Mouse (Mus musculus) right cerebral cortex, postnatal 10 days (tissue): ENCODE results near the gene Evl.
A peak's percentile ranks its signal among the peaks of the same experiment; 100 is the strongest.
"Not testable (repeated sequence)": the region's sequence is repeated elsewhere in the genome, so short reads cannot be mapped to it uniquely, and the experiment has no call there.

Experiments
- DNase-seq, 2 experiments: peaks; one replicate each; pipeline ENCODE4 v3.0.0; 2021; ENCODE audit warnings: low spot score in 2 of 2

The Evl gene

GRCm38 (mm10) chr12:108554120-108554841, at the start of gene Evl:
TSS of gene Evl (plus strand) at chr12:108554720.
- peak; percentile 93 for DNase-seq

GRCm38 (mm10) chr12:108505846-108506245, 48.7 kb upstream of the Evl start:
- DNase-seq, result no peak

GRCm38 (mm10) chr12:108507046-108507445, 47.5 kb upstream of the Evl start:
- DNase-seq, result not testable (repeated sequence)

DNA sequence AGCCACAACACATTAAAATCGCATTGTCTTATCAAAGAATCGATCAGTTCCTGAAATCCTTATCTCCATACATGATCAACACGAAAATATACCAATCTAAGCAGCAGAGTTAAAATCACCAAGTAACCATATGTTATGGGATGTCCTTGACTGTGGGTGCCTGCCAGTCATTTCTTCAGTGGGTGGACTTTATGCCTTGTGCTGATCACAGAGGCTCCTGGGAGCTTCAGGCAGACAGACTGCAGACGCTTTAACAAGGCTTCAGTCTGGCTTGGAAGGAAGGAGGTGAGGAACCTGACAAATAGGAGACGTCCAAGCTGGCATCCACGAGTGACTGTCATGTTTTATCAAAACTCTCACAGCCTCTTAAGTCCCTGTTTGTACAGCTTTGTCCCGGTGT, 43.9 kb upstream of the Evl start:
- no peak for DNase-seq

GRCm38 (mm10) chr12:108511009-108511408, 43.5 kb upstream of the Evl start:
- DNase-seq, result peak in 1 of 2 experiments; percentile 62

GRCm38 (mm10) chr12:108515464-108515863, 39.1 kb upstream of the Evl start:
- DNase-seq, result no peak

DNA sequence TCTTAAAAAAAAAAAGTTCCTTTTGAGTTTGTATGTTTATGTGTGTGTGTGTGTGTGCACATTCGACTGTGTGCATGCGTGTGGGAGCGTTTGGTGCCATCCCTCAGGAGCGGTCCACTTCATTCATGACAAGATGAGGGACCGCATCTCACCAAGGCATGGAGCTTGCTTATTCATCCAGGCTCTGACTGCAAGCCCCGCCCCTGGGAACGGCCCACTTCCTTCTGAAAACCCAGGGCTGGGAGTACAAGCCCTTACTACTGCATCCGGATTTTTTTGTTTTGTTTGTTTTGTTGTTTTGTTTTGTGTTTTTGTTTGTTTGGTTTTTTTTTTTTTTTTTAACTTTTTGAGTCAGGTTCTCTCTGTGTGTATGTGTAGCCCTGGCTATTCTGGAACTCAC, 35.1 kb upstream of the Evl start:
- no peak for DNase-seq

- DNase-seq, result peak in 1 of 2 experiments; percentile 68
Measured at GRCm38 (mm10) chr12:108529214-108529613, 25.3 kb upstream of the Evl start.

GRCm38 (mm10) chr12:108534484-108534883, 20.0 kb upstream of the Evl start:
- DNase-seq, result no peak

DNA sequence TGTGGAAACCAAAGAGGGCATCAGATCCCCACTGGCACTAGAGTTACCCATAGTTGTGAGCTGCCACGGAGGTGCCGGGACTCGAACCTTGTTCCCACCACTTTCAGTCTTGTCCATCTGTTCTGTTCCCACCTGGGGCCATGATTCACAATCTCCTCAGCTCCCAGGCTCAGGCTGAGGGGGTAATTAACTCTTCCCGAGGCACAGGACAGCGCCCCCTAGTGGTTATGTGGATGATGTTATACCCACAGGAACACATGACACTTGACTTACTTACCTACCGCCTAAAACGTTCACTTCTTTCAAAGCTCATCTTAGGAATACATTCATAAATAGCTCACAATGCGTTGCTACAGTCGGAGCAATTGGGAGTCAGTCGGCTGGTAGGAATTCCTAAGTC, 18.1 kb upstream of the Evl start:
- DNase-seq, result peak in 1 of 2 experiments; percentile 34

GRCm38 (mm10) chr12:108541088-108541487, 13.4 kb upstream of the Evl start:
- DNase-seq, result peak; percentile 67 to 75

GRCm38 (mm10) chr12:108546508-108547153, 7.9 kb upstream of the Evl start:
- peak in 1 of 2 experiments; percentile 26 for DNase-seq

DNA sequence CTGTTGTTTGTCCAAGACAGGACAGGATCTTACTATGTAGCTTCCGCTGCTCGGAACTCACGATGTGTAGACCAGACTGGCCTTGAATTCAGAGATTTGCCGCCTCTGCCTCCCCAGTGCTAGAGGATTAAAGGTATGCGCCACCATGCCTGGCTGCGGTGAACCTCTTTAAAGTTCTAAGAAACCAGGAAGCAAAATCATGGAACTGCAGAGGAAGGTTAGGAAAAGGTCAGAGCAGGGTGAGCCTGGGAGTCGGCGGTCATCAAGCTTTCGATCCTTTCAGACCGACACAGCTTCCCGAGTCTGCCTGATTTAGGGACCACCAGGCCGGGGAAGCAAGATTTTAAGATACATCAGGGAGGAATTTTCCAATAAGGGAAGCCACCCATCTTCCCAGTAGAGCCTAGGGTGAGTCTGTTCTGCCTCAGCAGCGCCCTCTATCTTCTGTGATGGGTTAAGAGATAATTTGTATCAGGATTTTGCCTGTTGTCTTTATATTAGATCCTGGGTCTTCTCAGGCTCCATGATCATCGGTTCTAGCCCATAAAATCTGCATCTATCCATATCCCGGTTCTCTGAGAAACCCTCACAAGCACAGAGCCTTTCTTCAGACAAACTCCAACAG, 7.2 kb upstream of the Evl start:
- peak in 1 of 2 experiments; percentile 17 for DNase-seq

DNA sequence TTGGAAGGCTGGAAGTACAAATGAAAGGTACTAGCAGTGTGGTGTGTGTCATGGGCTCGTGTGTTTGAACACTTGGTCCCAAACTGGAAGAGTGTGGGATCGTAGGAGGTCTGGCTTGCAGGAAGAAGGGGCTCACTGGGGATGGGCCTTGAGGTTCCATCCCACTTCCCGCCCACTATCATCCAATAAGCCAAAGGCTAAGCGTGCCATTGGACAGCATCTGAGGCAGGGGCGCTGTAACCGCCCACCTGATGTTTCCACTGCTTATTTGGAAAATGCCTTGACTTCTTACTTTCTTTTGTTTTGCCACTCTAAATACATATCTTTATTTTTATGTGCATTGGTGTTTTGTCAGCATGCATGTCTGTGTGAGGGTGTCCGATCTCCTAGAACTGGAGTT, 2.8 kb upstream of the Evl start:
- peak in 1 of 2 experiments; percentile 15 for DNase-seq

DNA sequence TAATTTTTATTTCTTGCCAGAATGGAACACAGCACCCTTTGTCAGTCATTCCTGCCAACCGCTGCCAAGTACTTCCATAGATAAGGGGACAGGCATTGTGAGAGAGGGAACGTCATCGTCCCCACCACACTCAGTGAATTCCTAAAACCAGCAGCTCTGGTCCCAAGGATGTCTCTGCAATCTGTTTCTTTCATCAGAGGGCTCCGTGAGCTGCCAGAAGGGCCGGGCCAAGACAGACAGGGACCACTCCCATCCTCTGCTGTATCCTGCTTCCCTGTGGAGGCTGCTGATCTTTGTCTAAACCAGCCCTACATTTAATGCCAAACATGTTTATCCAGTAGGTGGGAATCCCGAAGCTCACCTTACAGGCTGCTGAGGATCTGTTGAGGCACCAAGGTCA, 1.4 kb upstream of the Evl start:
- peak in 1 of 2 experiments; percentile 18 for DNase-seq

DNA sequence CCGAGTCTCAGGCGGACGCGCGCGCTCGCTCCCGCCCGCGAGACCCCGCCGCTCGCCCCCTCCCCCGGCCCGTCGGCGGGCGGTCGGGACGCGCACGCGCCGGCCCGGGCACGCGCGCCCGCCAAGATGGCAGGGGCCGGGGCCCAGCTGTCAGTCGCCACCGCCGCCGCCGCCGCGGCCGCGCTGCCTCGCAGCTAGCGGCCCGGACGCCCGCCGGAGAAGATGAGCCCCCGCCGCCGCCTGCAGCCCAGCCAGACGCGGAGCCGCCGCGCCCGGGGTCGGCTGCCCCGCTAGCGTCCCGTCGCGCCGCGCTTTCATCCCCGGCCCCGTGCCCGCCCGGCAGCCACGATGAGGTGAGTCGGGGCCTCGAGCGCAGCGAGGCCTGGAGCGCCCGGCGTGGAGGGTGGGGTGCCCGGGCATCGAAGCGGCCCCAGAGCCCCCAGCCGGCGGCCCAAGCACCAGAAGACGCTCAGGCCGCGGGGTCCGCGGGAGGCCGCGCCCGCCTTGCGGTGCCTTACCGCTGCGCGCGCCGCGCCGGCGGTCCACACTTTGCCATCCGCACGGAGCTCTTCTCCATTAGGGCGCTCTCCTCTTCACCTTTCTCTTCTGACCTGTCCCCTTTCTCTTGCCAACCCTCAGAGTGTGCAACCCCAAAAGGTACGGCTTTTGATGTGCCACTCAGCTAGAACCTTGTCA, 489 bp downstream of the Evl start:
- DNase-seq, result peak; percentile 43 to 48

DNA sequence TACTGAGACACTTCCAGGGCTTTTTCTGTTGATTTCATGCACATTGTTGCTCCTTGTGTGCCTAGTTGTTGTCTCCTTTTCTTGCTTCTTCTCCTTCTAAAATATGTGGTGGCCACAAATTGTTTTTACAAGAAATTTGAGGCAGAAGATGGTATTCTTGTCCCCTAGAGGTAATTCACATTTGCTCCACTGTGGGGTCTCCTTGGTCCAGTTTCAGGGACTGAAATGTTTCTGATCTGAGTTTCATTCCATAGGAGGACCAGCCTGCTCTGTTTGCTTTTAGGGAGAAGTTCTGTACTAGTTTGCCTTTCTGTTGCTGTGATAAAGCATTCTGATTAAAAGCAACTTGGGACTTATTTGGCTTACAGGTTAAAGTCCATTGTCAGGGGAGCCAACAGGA, 3.7 kb downstream of the Evl start:
- no peak for DNase-seq

DNA sequence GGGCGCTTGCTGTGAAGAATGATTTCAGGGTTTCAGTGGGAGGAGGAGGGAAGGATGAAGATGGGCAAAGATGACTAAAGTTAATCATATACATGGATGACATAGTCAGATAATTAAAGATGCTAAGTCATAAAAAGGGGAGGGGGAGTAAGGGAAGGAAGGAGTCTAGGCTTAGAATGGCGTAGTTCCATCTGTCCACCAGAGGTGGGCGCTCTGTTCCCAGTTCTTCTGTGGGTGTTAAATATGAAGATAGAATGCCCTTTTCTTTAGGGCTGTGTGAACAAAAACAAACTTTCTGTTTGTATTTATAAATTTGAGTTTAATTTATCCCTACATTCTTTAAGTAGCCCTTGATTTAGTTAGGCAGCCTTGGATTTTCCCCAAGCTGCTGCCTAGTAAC, 8.7 kb downstream of the Evl start:
- DNase-seq, result no peak

GRCm38 (mm10) chr12:108564910-108565506, 10.5 kb downstream of the Evl start:
- DNase-seq, result no peak

- no peak for DNase-seq
Measured at GRCm38 (mm10) chr12:108579156-108579871, 24.8 kb downstream of the Evl start.

- DNase-seq, result no peak
Measured at GRCm38 (mm10) chr12:108583775-108584174, 29.3 kb downstream of the Evl start.
